Mouse (Mus musculus): Measurements from ENCODE around the gene Hist1h3e. TPM values are rescaled to one million over a fixed set of nuclear protein-coding genes. Genes with fewer than 3 reads are reported as not detected.
"Not testable (repeated sequence)": the region's sequence is repeated elsewhere in the genome, so short reads cannot be mapped to it uniquely, and the experiment has no call there.

Gene Hist1h3e
- polyA plus RNA-seq, 1 experiment from 2014 or later, result 5.6 TPM

DNA sequence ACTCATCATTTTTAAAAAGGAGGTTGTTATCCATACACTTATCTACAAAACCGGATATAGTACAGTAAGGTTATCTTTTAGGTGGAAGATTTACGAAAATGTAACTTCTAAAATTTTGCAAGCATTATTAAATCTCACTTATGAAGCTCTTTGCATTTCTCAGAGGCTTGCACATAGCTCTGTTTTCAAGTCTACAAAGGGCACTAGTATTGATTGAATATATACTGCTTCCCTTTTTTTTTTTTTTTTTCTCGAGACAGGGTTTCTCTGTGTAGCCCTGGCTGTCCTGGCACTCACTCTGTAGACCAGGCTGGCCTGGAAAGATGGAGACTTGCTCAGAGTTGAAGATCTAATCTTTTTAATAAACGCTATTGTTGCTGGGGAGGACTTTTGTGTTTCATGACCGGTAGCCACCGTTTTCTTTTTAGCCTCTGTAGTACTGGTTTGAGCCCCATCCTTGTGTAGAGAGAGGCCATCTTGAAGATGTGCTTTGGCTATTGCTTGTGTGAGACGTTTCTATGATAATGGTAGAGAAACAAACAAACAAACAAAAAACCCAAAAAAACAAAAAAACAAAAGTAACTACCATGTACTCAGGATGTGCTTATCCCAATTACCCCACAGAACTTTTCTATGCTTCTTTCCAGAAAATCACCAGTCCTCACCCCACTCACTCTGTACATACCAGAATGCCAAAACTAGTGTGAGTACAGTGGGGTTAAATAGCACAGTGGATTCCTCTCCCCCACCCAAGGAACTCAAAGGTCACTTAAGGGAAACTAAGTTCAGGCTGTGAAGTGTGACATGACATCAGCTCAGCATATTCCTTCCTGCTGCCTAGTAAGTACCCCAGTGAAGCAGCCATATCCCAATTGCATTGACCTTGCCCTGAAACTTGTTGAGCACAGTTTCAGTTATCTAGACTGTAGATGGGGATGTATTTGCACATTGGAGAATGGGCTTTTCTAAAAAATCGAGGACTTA lies 9.9 kb downstream of the Hist1h3e start:
- peaks cover 17% of the 10 kb centered on the region for H3K4me1 ChIP-seq
- H3K4me3 ChIP-seq, result peak overlapping the region; percentile 41; the same call in 1 of the 2 replicates
- ATAC-seq (ENCODE audit: low FRiP score), result no peak
- H3K27me3 ChIP-seq, result no peaks in the 10 kb centered on the region
- WGBS, result 51% methylated on average over 8 of the region's 8 CpGs
- H3K9me3 ChIP-seq (replicated peaks), result no peaks in the 10 kb centered on the region
- H3K4me2 ChIP-seq (replicated peaks), result peak overlapping the region; percentile 58
- H3K9ac ChIP-seq, result no peak overlapping the region
- H3K27ac ChIP-seq, result peak overlapping the region; percentile 89
- H3K36me3 ChIP-seq, result no peaks in the 10 kb centered on the region

DNA sequence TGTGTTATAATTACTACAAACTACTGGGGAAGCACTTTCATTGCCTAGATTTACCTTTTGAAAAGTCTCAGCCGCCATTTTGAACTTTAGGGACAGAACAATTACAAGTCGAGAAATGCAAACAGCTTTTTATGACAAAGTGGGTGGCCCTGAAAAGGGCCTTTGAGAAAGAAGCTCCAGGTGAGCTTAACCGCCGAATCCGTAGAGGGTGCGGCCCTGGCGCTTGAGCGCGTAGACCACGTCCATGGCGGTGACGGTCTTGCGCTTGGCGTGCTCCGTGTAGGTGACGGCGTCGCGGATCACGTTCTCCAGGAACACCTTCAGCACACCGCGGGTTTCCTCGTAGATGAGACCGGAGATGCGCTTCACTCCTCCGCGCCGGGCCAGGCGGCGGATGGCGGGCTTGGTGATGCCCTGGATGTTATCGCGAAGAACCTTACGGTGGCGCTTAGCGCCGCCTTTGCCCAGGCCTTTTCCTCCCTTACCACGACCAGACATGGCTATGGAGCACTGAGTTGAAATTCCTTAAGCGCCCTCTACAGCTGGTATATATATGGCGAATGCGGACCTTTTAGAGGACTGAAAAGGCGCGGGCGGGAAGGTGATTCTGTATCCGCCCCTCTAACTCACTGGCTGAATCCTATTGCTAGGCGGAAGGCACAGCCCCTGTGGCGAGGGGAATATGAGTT lies 10.9 kb downstream of the Hist1h3e start, which contains the start of gene Hist1h4f:
Gene Hist1h4f, minus strand, starts transcription at position 503 of the 689 bp plus-strand sequence.
- H3K27ac ChIP-seq, result peak within 1 kb of the TSS; percentile 89
- H3K4me3 ChIP-seq, result peak within 1 kb of the TSS; percentile 41
- H3K9me3 ChIP-seq (replicated peaks); H3K36me3 ChIP-seq; H3K27me3 ChIP-seq: not testable (repeated sequence)
- H3K9ac ChIP-seq, result peak within 1 kb of the TSS; percentile 59
- peak; percentile 87 for ATAC-seq (ENCODE audit: low FRiP score)
- H3K4me1 ChIP-seq, result peaks cover 12% of the 10 kb centered on the region
- peak within 1 kb of the TSS; percentile 58 for H3K4me2 ChIP-seq (replicated peaks)
- under 1% methylated on average over 47 of the region's 47 CpGs for WGBS

DNA sequence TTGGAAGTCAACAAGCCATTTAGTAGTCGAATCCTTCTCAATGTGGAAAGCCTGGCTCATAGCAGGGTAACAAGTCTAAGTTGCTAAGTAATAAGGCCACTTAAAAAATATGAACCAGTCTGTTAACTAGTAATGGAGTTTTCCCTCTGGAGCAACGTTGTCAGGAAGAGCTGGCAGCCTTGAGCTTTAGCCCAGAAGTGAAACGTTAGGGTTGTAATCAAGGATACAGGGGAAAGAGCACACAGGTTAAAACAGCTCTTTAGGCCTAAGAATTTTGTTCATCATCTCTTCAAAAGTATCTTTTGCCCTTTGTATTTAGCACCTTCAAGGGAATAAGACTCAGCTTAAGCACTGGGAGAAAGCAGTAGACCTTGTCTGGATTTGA lies 11.4 kb downstream of the Hist1h3e start:
- Histone ChIP-seq H3K4me2 (replicated peaks) (peak overlapping the region; percentile 58), H3K9ac (peak overlapping the region; percentile 59), H3K4me3 (peak overlapping the region; percentile 41), H3K27me3 (no peaks in the 10 kb centered on the region), H3K27ac (peak overlapping the region; percentile 89), H3K4me1 (peaks cover 12% of the 10 kb centered on the region), H3K36me3 (no peaks in the 10 kb centered on the region), H3K9me3 (replicated peaks) (no peaks in the 10 kb centered on the region)
- no peak for ATAC-seq (ENCODE audit: low FRiP score)
- WGBS, result 10% methylated on average over 3 of the region's 3 CpGs

DNA sequence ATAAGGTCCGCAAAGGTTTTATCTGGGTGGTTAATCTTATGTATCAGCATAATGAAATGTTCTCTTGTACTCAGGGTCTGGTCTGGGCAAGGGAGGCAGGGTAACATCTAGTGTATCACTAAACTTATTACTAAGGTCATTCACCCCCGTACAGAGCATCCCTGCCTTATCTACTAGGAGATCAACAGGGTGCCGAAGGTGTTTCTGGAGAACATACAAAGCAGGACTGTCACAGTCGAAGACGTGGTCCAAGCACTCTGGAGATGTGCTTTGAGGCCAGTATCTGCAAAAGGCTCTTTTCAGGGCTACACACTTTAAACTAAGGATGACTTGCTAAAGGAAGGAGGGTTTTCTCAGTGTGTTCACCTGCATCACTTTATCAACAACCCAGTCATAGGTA lies 15.5 kb downstream of the Hist1h3e start:
- Histone ChIP-seq H3K36me3 (no peaks in the 10 kb centered on the region), H3K27ac (no peak overlapping the region), H3K4me2 (replicated peaks) (no peak overlapping the region), H3K4me1 (peaks cover 10% of the 10 kb centered on the region), H3K9me3 (replicated peaks) (no peaks in the 10 kb centered on the region), H3K4me3 (no peak overlapping the region), H3K27me3 (no peaks in the 10 kb centered on the region), H3K9ac (no peak overlapping the region)
- ATAC-seq (ENCODE audit: low FRiP score), result no peak
- WGBS, result 81% methylated on average over 5 of the region's 5 CpGs

DNA sequence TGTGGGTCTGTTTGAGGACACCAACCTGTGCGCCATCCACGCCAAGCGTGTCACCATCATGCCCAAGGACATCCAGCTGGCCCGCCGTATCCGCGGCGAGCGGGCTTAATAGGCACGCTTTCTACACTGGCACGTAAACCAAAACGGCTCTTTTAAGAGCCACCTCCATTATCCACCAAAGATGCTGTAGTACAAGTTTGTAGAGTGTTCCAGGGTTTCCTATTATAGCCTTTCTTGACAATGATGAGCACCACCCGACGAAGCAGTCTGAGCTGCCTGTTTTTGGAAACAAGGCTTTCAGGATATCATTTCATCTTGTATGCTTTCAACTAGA lies 17.4 kb downstream of the Hist1h3e start:
- not testable (repeated sequence) for H3K27me3 ChIP-seq; H3K4me1 ChIP-seq; ATAC-seq (ENCODE audit: low FRiP score); H3K36me3 ChIP-seq; H3K9me3 ChIP-seq (replicated peaks)
- H3K4me2 ChIP-seq (replicated peaks), result peak overlapping the region; percentile 69
- peak overlapping the region; percentile 92 for H3K27ac ChIP-seq
- H3K9ac ChIP-seq, result peak overlapping the region; percentile 54; the same call in 1 of the 2 replicates
- WGBS, result under 1% methylated on average over 11 of the region's 14 CpGs
- peak overlapping the region; percentile 46 for H3K4me3 ChIP-seq

DNA sequence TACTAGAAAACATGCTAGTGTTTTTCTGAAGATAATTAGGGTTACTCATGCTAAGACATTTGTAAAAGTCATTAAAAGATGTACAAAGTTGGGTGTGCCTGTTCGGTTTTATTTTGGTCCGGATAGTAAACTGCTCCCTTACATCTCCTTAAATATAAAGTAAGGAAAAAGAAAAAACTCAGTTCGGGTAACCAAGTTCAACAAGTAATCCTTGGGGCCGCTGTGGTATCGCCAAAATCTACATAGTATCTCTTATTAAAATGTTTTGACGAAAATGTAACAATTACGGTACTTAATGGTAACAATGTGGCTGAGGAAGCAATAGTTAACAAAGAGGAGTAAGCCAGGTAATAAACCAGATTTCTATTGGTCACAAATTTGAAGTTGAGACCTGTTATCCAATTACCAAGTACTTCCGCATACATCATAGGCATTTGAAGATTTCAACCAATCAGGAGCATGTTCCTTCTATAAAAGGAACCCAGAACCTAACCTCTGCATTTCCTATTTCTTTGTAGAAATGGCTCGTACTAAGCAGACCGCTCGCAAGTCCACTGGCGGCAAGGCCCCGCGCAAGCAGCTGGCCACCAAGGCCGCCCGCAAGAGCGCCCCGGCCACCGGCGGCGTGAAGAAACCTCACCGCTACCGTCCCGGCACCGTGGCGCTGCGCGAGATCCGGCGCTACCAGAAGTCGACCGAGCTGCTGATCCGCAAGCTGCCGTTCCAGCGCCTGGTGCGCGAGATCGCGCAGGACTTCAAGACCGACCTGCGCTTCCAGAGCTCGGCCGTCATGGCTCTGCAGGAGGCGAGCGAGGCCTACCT lies 18.0 kb downstream of the Hist1h3e start, which contains the start of gene Hist1h3f:
Gene Hist1h3f, plus strand, starts transcription at position 88 of the 822 bp plus-strand sequence.
- peak within 1 kb of the TSS; percentile 92 for H3K27ac ChIP-seq
- H3K4me1 ChIP-seq, result peaks cover 4% of the 10 kb centered on the region
- H3K4me2 ChIP-seq (replicated peaks), result peak within 1 kb of the TSS; percentile 69
- H3K36me3 ChIP-seq, result no peaks in the 10 kb centered on the region
- H3K9me3 ChIP-seq (replicated peaks), result no peaks in the 10 kb centered on the region
- peak within 1 kb of the TSS; percentile 69 for H3K9ac ChIP-seq
- WGBS, result under 1% methylated on average over 33 of the region's 45 CpGs
- ATAC-seq (ENCODE audit: low FRiP score), result peak; percentile 96
- no peaks in the 10 kb centered on the region for H3K27me3 ChIP-seq
- peak within 1 kb of the TSS; percentile 46 for H3K4me3 ChIP-seq

DNA sequence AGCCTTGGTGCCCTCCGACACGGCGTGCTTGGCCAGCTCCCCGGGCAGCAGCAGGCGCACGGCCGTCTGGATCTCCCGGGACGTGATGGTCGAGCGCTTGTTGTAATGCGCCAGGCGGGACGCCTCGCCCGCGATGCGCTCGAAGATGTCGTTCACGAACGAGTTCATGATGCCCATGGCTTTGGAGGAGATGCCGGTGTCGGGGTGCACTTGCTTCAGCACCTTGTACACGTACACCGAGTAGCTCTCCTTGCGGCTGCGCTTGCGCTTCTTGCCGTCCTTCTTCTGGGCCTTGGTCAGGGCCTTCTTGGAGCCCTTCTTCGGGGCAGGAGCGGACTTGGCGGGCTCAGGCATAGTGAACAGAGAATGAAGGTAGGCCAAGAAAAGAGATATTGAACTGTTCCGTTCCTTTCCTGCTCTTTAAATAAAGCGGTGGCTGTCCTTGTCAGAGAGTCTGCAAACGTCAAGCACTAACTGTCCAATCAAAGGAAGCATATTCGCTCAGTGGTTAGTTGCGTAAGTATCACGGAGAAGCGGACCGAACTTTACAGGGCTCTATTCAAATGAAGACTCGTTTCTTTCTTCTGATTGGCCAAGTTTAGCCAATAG lies 19.1 kb downstream of the Hist1h3e start, which contains the start of gene Hist1h2bh:
Gene Hist1h2bh, minus strand, starts transcription at position 394 of the 609 bp plus-strand sequence.
- H3K9me3 ChIP-seq (replicated peaks); H3K27me3 ChIP-seq; H3K36me3 ChIP-seq; H3K4me1 ChIP-seq: not testable (repeated sequence)
- H3K4me3 ChIP-seq, result peak within 1 kb of the TSS; percentile 46
- WGBS, result under 1% methylated on average over 38 of the region's 42 CpGs
- peak within 1 kb of the TSS; percentile 92 for H3K27ac ChIP-seq
- peak within 1 kb of the TSS; percentile 69 for H3K4me2 ChIP-seq (replicated peaks)
- peak within 1 kb of the TSS; percentile 69 for H3K9ac ChIP-seq
- ATAC-seq (ENCODE audit: low FRiP score), result peak; percentile 88

DNA sequence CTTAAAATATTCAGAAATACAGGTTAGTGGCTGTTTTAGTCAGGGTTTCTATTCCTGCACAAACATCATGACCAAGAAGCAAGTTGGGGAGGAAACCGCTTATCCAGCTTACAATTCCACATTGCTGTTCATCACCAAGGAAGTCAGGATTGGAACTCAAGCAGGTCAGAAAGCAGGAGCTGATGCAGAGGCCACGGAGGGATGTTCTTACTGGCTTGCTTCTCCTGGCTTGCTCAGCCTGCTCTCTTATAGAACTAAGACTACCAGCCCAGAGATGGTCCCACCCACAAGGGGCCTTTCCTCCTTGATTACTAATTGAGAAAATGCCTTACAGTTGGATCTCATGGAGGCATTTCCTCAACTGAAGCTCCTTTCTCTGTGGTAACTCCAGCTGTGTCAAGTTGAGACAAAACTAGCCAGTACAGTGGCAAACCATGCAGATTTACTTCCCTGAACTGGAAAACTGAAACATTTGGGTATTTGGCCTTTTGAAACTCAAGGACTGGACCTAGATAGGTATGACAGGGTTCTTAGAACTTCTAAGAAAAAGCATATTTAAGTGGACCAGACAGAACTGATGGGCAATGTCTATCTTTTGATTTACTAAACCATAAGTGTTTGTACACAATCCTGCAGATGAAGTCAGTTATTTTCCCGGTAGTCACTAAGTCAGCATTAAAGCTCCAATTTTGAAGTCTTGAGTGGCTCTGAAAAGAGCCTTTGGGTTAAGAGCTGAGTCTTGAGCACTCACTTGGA lies 19.8 kb downstream of the Hist1h3e start:
- Histone ChIP-seq H3K4me2 (replicated peaks) (peak overlapping the region; percentile 69), H3K4me3 (peak overlapping the region; percentile 42), H3K27ac (peak overlapping the region; percentile 84), H3K9ac (peak overlapping the region; percentile 69)
- H3K4me1 ChIP-seq; ATAC-seq (ENCODE audit: low FRiP score); H3K9me3 ChIP-seq (replicated peaks); H3K36me3 ChIP-seq; H3K27me3 ChIP-seq: not testable (repeated sequence)
- WGBS, result 4% methylated on average over 3 of the region's 3 CpGs

DNA sequence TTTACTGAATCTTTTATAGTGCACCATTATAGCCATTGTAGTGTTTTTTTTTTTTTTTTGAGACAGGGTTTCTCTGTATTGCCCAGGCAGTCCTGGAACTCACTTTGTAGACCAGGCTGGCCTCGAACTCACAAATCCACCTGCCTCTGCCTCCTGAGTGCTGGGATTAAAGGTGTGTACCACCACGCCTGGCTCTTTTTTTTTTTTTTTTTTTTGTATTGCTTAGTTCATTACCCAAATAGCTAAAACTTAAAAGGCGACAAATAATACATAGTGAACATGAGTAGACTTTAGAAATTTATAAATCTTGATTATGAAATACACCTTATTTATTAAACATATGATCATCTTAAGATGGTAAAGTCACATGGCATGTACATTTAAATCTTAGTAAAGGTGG lies 20.7 kb downstream of the Hist1h3e start:
- ATAC-seq (ENCODE audit: low FRiP score), result no peak
- no peaks in the 10 kb centered on the region for H3K9me3 ChIP-seq (replicated peaks)
- no peak overlapping the region for H3K4me2 ChIP-seq (replicated peaks)
- 81% methylated on average over 3 of the region's 3 CpGs for WGBS
- H3K4me3 ChIP-seq, result no peak overlapping the region
- H3K4me1 ChIP-seq, result peaks cover 8% of the 10 kb centered on the region
- no peaks in the 10 kb centered on the region for H3K27me3 ChIP-seq
- H3K27ac ChIP-seq, result no peak overlapping the region
- no peak overlapping the region for H3K9ac ChIP-seq
- no peaks in the 10 kb centered on the region for H3K36me3 ChIP-seq

DNA sequence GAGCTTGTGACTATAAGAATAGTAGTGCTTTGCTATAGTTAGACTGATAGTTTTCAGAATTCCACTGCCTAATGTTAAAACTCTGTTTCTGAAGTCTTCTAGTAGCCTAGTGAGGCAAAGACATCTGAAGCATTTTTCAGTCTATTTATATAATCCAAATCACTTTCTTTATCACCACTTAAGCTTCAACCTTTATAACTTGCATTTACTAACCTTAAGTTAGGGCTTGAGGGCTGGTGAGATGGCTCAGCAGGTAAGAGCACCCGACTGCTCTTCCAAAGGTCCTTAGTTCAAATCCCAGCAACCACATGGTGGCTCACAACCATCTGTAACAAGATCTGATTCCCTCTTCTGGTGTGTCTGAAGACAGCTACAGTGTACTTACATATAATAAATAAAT lies 22.3 kb downstream of the Hist1h3e start:
- H3K9ac ChIP-seq; H3K27me3 ChIP-seq; ATAC-seq (ENCODE audit: low FRiP score); H3K4me3 ChIP-seq; H3K36me3 ChIP-seq; H3K4me2 ChIP-seq (replicated peaks); H3K27ac ChIP-seq; H3K9me3 ChIP-seq (replicated peaks): not testable (repeated sequence)
- H3K4me1 ChIP-seq, result peaks cover 15% of the 10 kb centered on the region
- WGBS, result 65% methylated on average over 1 of the region's 1 CpGs

DNA sequence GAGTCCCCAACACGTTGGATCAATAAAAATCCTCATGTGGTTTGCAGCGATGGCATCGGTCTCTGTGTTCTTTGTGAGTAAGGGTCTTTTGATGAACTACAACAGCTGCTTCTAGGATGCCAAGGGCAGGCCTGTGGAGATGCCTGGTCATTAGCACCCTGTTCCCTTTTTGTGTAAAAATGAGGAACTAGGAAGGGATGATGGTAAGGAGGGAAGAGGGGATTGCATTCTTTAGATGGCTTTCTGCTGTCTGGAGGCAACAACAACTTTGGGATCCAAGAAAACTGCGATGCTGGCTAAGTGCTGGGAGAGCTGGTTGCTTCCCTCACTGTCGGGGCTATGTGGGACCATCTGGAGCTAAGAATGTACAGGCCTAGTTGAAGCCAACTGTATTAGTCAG lies 23.9 kb downstream of the Hist1h3e start:
- H3K9me3 ChIP-seq (replicated peaks), result no peaks in the 10 kb centered on the region
- no peak overlapping the region for H3K27ac ChIP-seq
- no peak overlapping the region for H3K4me3 ChIP-seq
- 67% methylated on average over 5 of the region's 5 CpGs for WGBS
- H3K4me1 ChIP-seq, result peaks cover 23% of the 10 kb centered on the region
- H3K4me2 ChIP-seq (replicated peaks), result 0 out of 2 replicates have a peak overlapping the region, but pooled peaks have one; percentile 4
- no peaks in the 10 kb centered on the region for H3K27me3 ChIP-seq
- no peak for ATAC-seq (ENCODE audit: low FRiP score)
- no peaks in the 10 kb centered on the region for H3K36me3 ChIP-seq
- H3K9ac ChIP-seq, result no peak overlapping the region

Data from hindbrain, embryonic 12.5 days (tissue).